Mouse (Mus musculus): ENCODE data around the gene Fam98a. TPM values are rescaled to one million over a fixed set of nuclear protein-coding genes. Genes with fewer than 3 reads are reported as not detected.

Fam98a gene
- polyA plus RNA-seq, 1 experiment: 12.4 TPM

DNA sequence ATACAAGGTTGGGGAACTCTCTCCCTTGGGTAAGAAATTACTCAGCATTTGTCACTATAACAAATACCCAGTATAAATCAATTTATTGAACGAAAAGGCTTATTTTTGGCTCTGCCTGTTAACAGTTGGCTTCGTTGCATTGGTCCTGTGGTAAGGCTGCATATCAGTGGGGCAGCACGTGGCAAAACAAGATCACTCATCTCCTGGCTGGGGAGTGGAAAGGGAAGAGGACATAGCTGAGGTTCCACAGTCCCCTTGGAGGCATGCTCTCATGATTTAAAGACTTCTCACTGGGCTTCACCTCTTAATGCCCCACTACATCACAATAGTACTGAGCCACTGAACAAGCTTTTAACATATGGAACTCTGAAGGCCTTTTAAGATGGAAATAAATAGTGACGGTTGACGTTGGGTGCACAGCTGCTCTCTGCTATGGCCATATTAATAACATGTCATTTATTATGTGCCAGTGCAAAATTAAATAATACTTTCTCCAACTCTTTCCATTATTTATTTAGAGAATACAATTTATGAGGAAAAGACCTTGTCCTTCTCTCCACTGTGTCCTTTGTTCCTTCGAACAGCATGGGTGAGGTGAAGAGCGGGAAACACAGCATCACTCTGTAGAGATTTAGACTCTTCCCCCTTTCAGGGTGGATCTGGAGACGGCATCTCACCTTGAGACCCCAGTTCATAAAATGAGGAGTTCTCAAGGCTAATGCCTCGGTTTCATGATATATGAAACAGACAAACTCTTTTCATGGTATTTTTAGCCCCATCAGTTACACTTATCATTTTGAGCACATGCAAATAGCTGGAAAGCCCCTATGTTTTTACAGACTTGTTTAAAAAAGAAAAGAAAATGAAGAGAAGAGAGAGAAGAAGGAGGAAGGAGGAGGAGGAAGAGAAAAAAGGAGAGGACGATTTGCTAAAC lies 44.8 kb downstream of the Fam98a start:
- Histone ChIP-seq H3K4me3 (replicated peaks; ENCODE audit: extremely low read depth, low read depth, low read length) (no peak overlapping the region), H3K4me1 (ENCODE audit: control insufficient read depth, insufficient read depth, low read length) (no peaks in the 10 kb centered on the region)
- TF ChIP-seq POLR2A (IDR thresholded peaks at IDR 0.05; ENCODE audit: borderline replicate concordance, extremely low read depth, low read depth, low read length): no peak
- no peak for TF ChIP-seq CTCF (IDR thresholded peaks at IDR 0.05; ENCODE audit: insufficient read depth, low read length)
- 78% methylated on average over 10 of the region's 10 CpGs for WGBS
- no peak for DNase-seq

- 73% methylated on average over 10 of the region's 10 CpGs for WGBS
- H3K4me1 ChIP-seq (ENCODE audit: control insufficient read depth, insufficient read depth, low read length): no peaks in the 10 kb centered on the region
- DNase-seq: no peak
- no peak for TF ChIP-seq CTCF (IDR thresholded peaks at IDR 0.05; ENCODE audit: insufficient read depth, low read length)
- no peak for TF ChIP-seq POLR2A (IDR thresholded peaks at IDR 0.05; ENCODE audit: borderline replicate concordance, extremely low read depth, low read depth, low read length)
- H3K4me3 ChIP-seq (replicated peaks; ENCODE audit: extremely low read depth, low read depth, low read length): no peak overlapping the region
Observed at GRCm38 (mm10) chr17:75506097-75506675, 45.6 kb downstream of the Fam98a start.

GRCm38 (mm10) chr17:75505053-75505452 lies 46.7 kb downstream of the Fam98a start:
- TF ChIP-seq POLR2A (IDR thresholded peaks at IDR 0.05; ENCODE audit: borderline replicate concordance, extremely low read depth, low read depth, low read length) (no peak), CTCF (IDR thresholded peaks at IDR 0.05; ENCODE audit: insufficient read depth, low read length) (no peak)
- no peaks in the 10 kb centered on the region for H3K4me1 ChIP-seq (ENCODE audit: control insufficient read depth, insufficient read depth, low read length)
- DNase-seq: no peak
- 79% methylated on average over 5 of the region's 5 CpGs for WGBS
- H3K4me3 ChIP-seq (replicated peaks; ENCODE audit: extremely low read depth, low read depth, low read length): no peak overlapping the region

- TF ChIP-seq CTCF (IDR thresholded peaks at IDR 0.05; ENCODE audit: insufficient read depth, low read length): no peak
- TF ChIP-seq POLR2A (IDR thresholded peaks at IDR 0.05; ENCODE audit: borderline replicate concordance, extremely low read depth, low read depth, low read length): no peak
- no peak for DNase-seq
- 92% methylated on average over 3 of the region's 3 CpGs for WGBS
- Histone ChIP-seq H3K4me1 (ENCODE audit: control insufficient read depth, insufficient read depth, low read length) (no peaks in the 10 kb centered on the region), H3K4me3 (replicated peaks; ENCODE audit: extremely low read depth, low read depth, low read length) (no peak overlapping the region)
Observed at GRCm38 (mm10) chr17:75503031-75503430, 48.7 kb downstream of the Fam98a start.

GRCm38 (mm10) chr17:75498241-75498651 lies 53.5 kb downstream of the Fam98a start:
- Histone ChIP-seq H3K4me3 (replicated peaks; ENCODE audit: extremely low read depth, low read depth, low read length) (no peak overlapping the region), H3K4me1 (ENCODE audit: control insufficient read depth, insufficient read depth, low read length) (no peaks in the 10 kb centered on the region)
- no peak for DNase-seq
- 81% methylated on average over 6 of the region's 6 CpGs for whole genome bisulfite sequencing
- TF ChIP-seq POLR2A (IDR thresholded peaks at IDR 0.05; ENCODE audit: borderline replicate concordance, extremely low read depth, low read depth, low read length): no peak
- no peak for TF ChIP-seq CTCF (IDR thresholded peaks at IDR 0.05; ENCODE audit: insufficient read depth, low read length)

- 0 out of 2 replicates have a peak, but pooled peaks cover under 1% of the 10 kb centered on the region for H3K4me1 ChIP-seq (ENCODE audit: control insufficient read depth, insufficient read depth, low read length)
- H3K4me3 ChIP-seq (replicated peaks; ENCODE audit: extremely low read depth, low read depth, low read length): no peak overlapping the region
- no peak for DNase-seq
- no peak for TF ChIP-seq CTCF (IDR thresholded peaks at IDR 0.05; ENCODE audit: insufficient read depth, low read length)
- no peak for TF ChIP-seq POLR2A (IDR thresholded peaks at IDR 0.05; ENCODE audit: borderline replicate concordance, extremely low read depth, low read depth, low read length)
- 62% methylated on average over 4 of the region's 4 CpGs for WGBS
Observed at GRCm38 (mm10) chr17:75495213-75495612, 56.5 kb downstream of the Fam98a start.

Other genes with a start within 250 kb of the Fam98a start
- gene Rasgrp3, start 116.0 kb downstream of the Fam98a start, polyA plus RNA-seq (2012; rRNA removed): 14.5 and 27.0 TPM in 2 replicates